Mouse (Mus musculus): ENCODE measurements around the gene Tent5c.

DNA sequence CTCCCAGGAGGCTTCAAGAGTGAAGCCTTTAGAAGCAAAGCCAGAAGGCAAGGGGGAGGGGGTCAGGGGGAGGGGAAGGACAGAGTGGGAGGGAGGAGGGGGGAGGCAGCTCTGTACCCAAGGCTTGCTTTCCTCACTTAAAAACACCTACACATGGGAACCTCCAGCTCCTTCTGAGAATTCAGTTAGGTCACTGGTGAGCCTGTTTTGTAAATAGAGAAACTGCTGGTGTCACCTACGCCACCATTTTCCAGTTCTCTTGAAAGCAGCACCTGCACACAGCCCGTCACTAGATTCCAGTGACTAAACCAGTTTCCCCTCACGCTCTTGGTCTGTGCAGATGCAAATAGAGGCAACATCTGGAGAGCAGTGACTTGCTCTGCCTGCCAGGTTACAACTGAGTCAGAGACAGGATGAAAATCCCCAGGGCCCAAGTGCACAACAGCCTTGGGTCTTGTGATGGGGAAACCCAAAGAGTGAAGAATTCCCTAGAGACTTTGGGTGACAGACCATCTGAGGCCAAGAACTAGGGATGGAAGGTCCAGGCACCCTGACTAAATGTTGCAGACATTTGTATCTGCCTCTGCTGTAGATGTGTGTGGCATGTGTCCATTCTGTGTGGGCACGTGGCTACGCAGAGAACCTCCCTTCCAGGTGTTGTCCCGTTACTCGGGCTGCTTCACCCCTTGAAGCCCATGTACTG is 45.2 kb downstream of the Tent5c start:
- TF ChIP-seq POLR2A (IDR thresholded peaks at IDR 0.05; ENCODE audit: insufficient read length, low read depth) = no peak
- no peak for TF ChIP-seq USF1 (IDR thresholded peaks at IDR 0.05; ENCODE audit: low read depth)
- TF ChIP-seq MYOG (IDR thresholded peaks at IDR 0.05; ENCODE audit: control insufficient read depth in 1 of 3, insufficient read depth in 1 of 3, insufficient read length in 2 of 3, low read depth in 2 of 3) = no peak
- no peak for TF ChIP-seq E2F4 (IDR thresholded peaks at IDR 0.05; ENCODE audit: insufficient read depth)
- TF ChIP-seq MAX (IDR thresholded peaks at IDR 0.05; ENCODE audit: low read depth) = no peak
